8 mouse cellular contexts compared by ENCODE assay signal in genomic region chr19:10013348-10013747, GRCm38 (mm10). TPM values are rescaled to one million over a fixed set of nuclear protein-coding genes. Genes with fewer than 3 reads are reported as not detected.
DNase-seq lines count a peak whose midpoint lies in the region; ATAC-seq and TF ChIP-seq lines count a peak whose summit lies in the region.

No protein-coding gene starts in this region.

- WGBS in hindbrain, embryonic 11.5 days = 49% methylated on average over 3 of the region's 3 CpGs
- 66% methylated on average over 3 of the region's 3 CpGs for WGBS in hindbrain, embryonic 13.5 days
- WGBS in heart, embryonic 11.5 days (ENCODE audit: insufficient replicate concordance) = 18% methylated on average over 3 of the region's 3 CpGs
- WGBS in liver, embryonic 16.5 days (ENCODE audit: insufficient replicate concordance) = 48% methylated on average over 3 of the region's 3 CpGs
- 88% methylated on average over 3 of the region's 3 CpGs for WGBS in thymus, adult 2 months

- H3K36me3 ChIP-seq in hindbrain, embryonic 11.5 days (ENCODE audit: control insufficient read depth, insufficient read depth, low read length) = no peaks in the 10 kb centered on the region
- H3K36me3 ChIP-seq in hindbrain, embryonic 13.5 days = no peaks in the 10 kb centered on the region
- no peaks in the 10 kb centered on the region for H3K36me3 ChIP-seq in heart, embryonic 11.5 days (ENCODE audit: control insufficient read depth, insufficient read depth, low read length)
- peaks cover 2% of the 10 kb centered on the region; the same call in 1 of the 2 replicates for H3K36me3 ChIP-seq in liver, embryonic 16.5 days (ENCODE audit: control insufficient read depth, insufficient read depth)
- no peaks in the 10 kb centered on the region for H3K36me3 ChIP-seq in thymus, adult 2 months (ENCODE audit: control insufficient read depth, insufficient read depth, low read length)

- H3K27ac ChIP-seq in hindbrain, embryonic 11.5 days (ENCODE audit: low read depth, low read length) = peak overlapping the region; percentile 42; the same call in 1 of the 2 replicates
- no peak overlapping the region for H3K27ac ChIP-seq in hindbrain, embryonic 13.5 days
- peak overlapping the region; percentile 94 for H3K27ac ChIP-seq in heart, embryonic 11.5 days (ENCODE audit: low read depth, low read length)
- H3K27ac ChIP-seq in liver, embryonic 16.5 days (ENCODE audit: low read length) = peak overlapping the region; percentile 98
- H3K27ac ChIP-seq in thymus, adult 2 months (ENCODE audit: control insufficient read depth, insufficient read depth, low read length) = no peak overlapping the region

- no peak overlapping the region for H3K4me2 ChIP-seq in hindbrain, embryonic 11.5 days (replicated peaks; ENCODE audit: low read depth, low read length)
- H3K4me2 ChIP-seq in hindbrain, embryonic 13.5 days = no peak overlapping the region
- H3K4me2 ChIP-seq in heart, embryonic 11.5 days = peak overlapping the region; percentile 31
- peak overlapping the region; percentile 65 for H3K4me2 ChIP-seq in liver, embryonic 16.5 days (ENCODE audit: low read depth, low read length)

- H3K9ac ChIP-seq in hindbrain, embryonic 11.5 days (ENCODE audit: low read depth, low read length) = no peak overlapping the region
- H3K9ac ChIP-seq in hindbrain, embryonic 13.5 days = no peak overlapping the region
- peak overlapping the region; percentile 57; the same call in 1 of the 2 replicates for H3K9ac ChIP-seq in heart, embryonic 11.5 days (ENCODE audit: low read depth, low read length)
- peak overlapping the region; percentile 94 for H3K9ac ChIP-seq in liver, embryonic 16.5 days (ENCODE audit: low read depth, low read length)

- DNase-seq in hindbrain, embryonic 11.5 days (ENCODE audit: low spot score) = peak; percentile 20
- peak; percentile 81 for DNase-seq in NIH3T3 (ENCODE audit: low read depth)
- DNase-seq in thymus, adult 2 months = no peak
- no peak for DNase-seq in adrenal gland, adult 2 months
- DNase-seq in thymus, postnatal 14 days = no peak

- no peak for ATAC-seq in hindbrain, embryonic 11.5 days (ENCODE audit: low FRiP score)
- no peak for ATAC-seq in hindbrain, embryonic 13.5 days (ENCODE audit: low FRiP score)
- ATAC-seq in heart, embryonic 11.5 days (replicated peaks; ENCODE audit: insufficient number of reproducible peaks, low FRiP score, low TSS enrichment) = no peak
- no peak for ATAC-seq in liver, embryonic 16.5 days (ENCODE audit: low read depth)

- TF ChIP-seq CTCF in thymus, adult 2 months (IDR thresholded peaks at IDR 0.05; ENCODE audit: borderline replicate concordance, control insufficient read depth, extremely low read depth, insufficient read depth, low read length, poor library complexity) = no peak

- no peak for TF ChIP-seq POLR2A in thymus, adult 2 months (IDR thresholded peaks at IDR 0.05; ENCODE audit: control insufficient read depth, extremely low read depth, insufficient read depth, low read length, poor library complexity)

- no peaks in the 10 kb centered on the region for H3K9me3 ChIP-seq in hindbrain, embryonic 11.5 days (ENCODE audit: control insufficient read depth, low read length)
- no peaks in the 10 kb centered on the region for H3K9me3 ChIP-seq in hindbrain, embryonic 13.5 days
- no peaks in the 10 kb centered on the region for H3K9me3 ChIP-seq in heart, embryonic 11.5 days (replicated peaks; ENCODE audit: control insufficient read depth, low read length)
- H3K9me3 ChIP-seq in liver, embryonic 16.5 days (replicated peaks; ENCODE audit: control insufficient read depth, low read length) = no peaks in the 10 kb centered on the region

- peaks cover 2% of the 10 kb centered on the region; the same call in 1 of the 2 replicates for H3K4me1 ChIP-seq in hindbrain, embryonic 11.5 days (replicated peaks; ENCODE audit: control insufficient read depth, insufficient read depth, low read length)
- peaks cover 13% of the 10 kb centered on the region for H3K4me1 ChIP-seq in hindbrain, embryonic 13.5 days (replicated peaks)
- peaks cover 46% of the 10 kb centered on the region for H3K4me1 ChIP-seq in heart, embryonic 11.5 days (ENCODE audit: control insufficient read depth, insufficient read depth, low read length)
- H3K4me1 ChIP-seq in liver, embryonic 16.5 days (ENCODE audit: control insufficient read depth, low read depth, low read length) = peaks cover 37% of the 10 kb centered on the region
- peaks cover 7% of the 10 kb centered on the region for H3K4me1 ChIP-seq in thymus, adult 2 months (replicated peaks; ENCODE audit: control insufficient read depth, insufficient read depth, low read length)

- H3K4me3 ChIP-seq in hindbrain, embryonic 11.5 days (ENCODE audit: low read depth, low read length) = no peak overlapping the region
- H3K4me3 ChIP-seq in hindbrain, embryonic 13.5 days = no peak overlapping the region
- H3K4me3 ChIP-seq in heart, embryonic 11.5 days (ENCODE audit: low read depth, low read length) = no peak overlapping the region
- H3K4me3 ChIP-seq in liver, embryonic 16.5 days (ENCODE audit: low read depth, low read length) = peak overlapping the region; percentile 80; the same call in 1 of the 2 replicates
- H3K4me3 ChIP-seq in thymus, adult 2 months (ENCODE audit: control insufficient read depth, insufficient read depth, low read length) = no peak overlapping the region

- H3K27me3 ChIP-seq in hindbrain, embryonic 11.5 days (ENCODE audit: control insufficient read depth, insufficient read depth, low read length) = no peaks in the 10 kb centered on the region
- H3K27me3 ChIP-seq in hindbrain, embryonic 13.5 days = no peaks in the 10 kb centered on the region
- H3K27me3 ChIP-seq in heart, embryonic 11.5 days (ENCODE audit: control insufficient read depth, insufficient read depth, low read length) = no peaks in the 10 kb centered on the region
- H3K27me3 ChIP-seq in liver, embryonic 16.5 days (ENCODE audit: control insufficient read depth, insufficient read depth, low read depth, low read length) = no peaks in the 10 kb centered on the region
- no peaks in the 10 kb centered on the region for H3K27me3 ChIP-seq in thymus, adult 2 months (ENCODE audit: control insufficient read depth, insufficient read depth, low read length)

RNA-seq across cellular contexts. Expression of gene Rab3il1, which starts 11.9 kb away (rescaled TPM):
- 35.7 and 35.9 TPM in 2 replicates for polyA plus RNA-seq in hindbrain, embryonic 11.5 days (2014; fragmentation: Nextera tagmentation; extraction: Ambion mirVana)
- 22.6 and 25.1 TPM in 2 replicates for polyA plus RNA-seq in hindbrain, embryonic 13.5 days (2015; fragmentation: Nextera tagmentation; extraction: Ambion mirVana)
- polyA plus RNA-seq in heart, embryonic 11.5 days (2014; fragmentation: Nextera tagmentation; extraction: Ambion mirVana) = 50.8 and 54.0 TPM in 2 replicates
- polyA plus RNA-seq in liver, embryonic 16.5 days (2015; fragmentation: Nextera tagmentation; extraction: Ambion mirVana) = 236 and 248 TPM in 2 replicates
- polyA plus RNA-seq in thymus, adult 2 months (2012; rRNA removed) = 12.8 and 15.7 TPM in 2 replicates
- 10 to 100 TPM in 1 of 2 experiments, 1 to 10 TPM in 1; 4.1 to 10.3 TPM for total RNA-seq in adrenal gland, adult 2 months (2021)
- polyA plus RNA-seq in adrenal gland, adult 2 months (2012; rRNA removed) = 9.1 and 9.4 TPM in 2 replicates

RNA-seq across cellular contexts. Expression of gene Best1, which starts 11.9 kb away (rescaled TPM):
- 0.91 and 1.1 TPM in 2 replicates for polyA plus RNA-seq in hindbrain, embryonic 11.5 days (2014; fragmentation: Nextera tagmentation; extraction: Ambion mirVana)
- polyA plus RNA-seq in hindbrain, embryonic 13.5 days (2015; fragmentation: Nextera tagmentation; extraction: Ambion mirVana) = 1.5 and 1.7 TPM in 2 replicates
- polyA plus RNA-seq in heart, embryonic 11.5 days (2014; fragmentation: Nextera tagmentation; extraction: Ambion mirVana) = 0.10 and 0.41 TPM in 2 replicates
- polyA plus RNA-seq in liver, embryonic 16.5 days (2015; fragmentation: Nextera tagmentation; extraction: Ambion mirVana) = 0.13 and 0.14 TPM in 2 replicates
- 0.31 and 0.33 TPM in 2 replicates for polyA plus RNA-seq in thymus, adult 2 months (2012; rRNA removed)
- total RNA-seq in adrenal gland, adult 2 months (2021) = under 1 TPM; 0.17 to 0.62 TPM
- polyA plus RNA-seq in adrenal gland, adult 2 months (2012; rRNA removed) = 0.16 and 0.46 TPM in 2 replicates

RNA-seq across cellular contexts. Expression of gene Fads3, which starts 28.0 kb away (rescaled TPM):
- 5.7 and 5.8 TPM in 2 replicates for polyA plus RNA-seq in hindbrain, embryonic 11.5 days (2014; fragmentation: Nextera tagmentation; extraction: Ambion mirVana)
- 15.2 and 18.0 TPM in 2 replicates for polyA plus RNA-seq in hindbrain, embryonic 13.5 days (2015; fragmentation: Nextera tagmentation; extraction: Ambion mirVana)
- polyA plus RNA-seq in heart, embryonic 11.5 days (2014; fragmentation: Nextera tagmentation; extraction: Ambion mirVana) = 15.8 and 17.9 TPM in 2 replicates
- polyA plus RNA-seq in liver, embryonic 16.5 days (2015; fragmentation: Nextera tagmentation; extraction: Ambion mirVana) = 7.3 and 8.6 TPM in 2 replicates
- polyA plus RNA-seq in thymus, adult 2 months (2012; rRNA removed) = 13.6 and 19.9 TPM in 2 replicates
- total RNA-seq in adrenal gland, adult 2 months (2021) = 10 to 100 TPM; 13.3 to 17.6 TPM
- polyA plus RNA-seq in adrenal gland, adult 2 months (2012; rRNA removed) = 57.7 and 61.3 TPM in 2 replicates

RNA-seq across cellular contexts. Expression of gene Fth1, which starts 33.0 kb away (rescaled TPM):
- 1,301 and 1,416 TPM in 2 replicates for polyA plus RNA-seq in hindbrain, embryonic 11.5 days (2014; fragmentation: Nextera tagmentation; extraction: Ambion mirVana)
- 1,535 and 1,618 TPM in 2 replicates for polyA plus RNA-seq in hindbrain, embryonic 13.5 days (2015; fragmentation: Nextera tagmentation; extraction: Ambion mirVana)
- 1,994 and 2,294 TPM in 2 replicates for polyA plus RNA-seq in heart, embryonic 11.5 days (2014; fragmentation: Nextera tagmentation; extraction: Ambion mirVana)
- polyA plus RNA-seq in liver, embryonic 16.5 days (2015; fragmentation: Nextera tagmentation; extraction: Ambion mirVana) = 3,514 and 3,691 TPM in 2 replicates
- 2,238 and 2,885 TPM in 2 replicates for polyA plus RNA-seq in thymus, adult 2 months (2012; rRNA removed)
- total RNA-seq in adrenal gland, adult 2 months (2021) = 1,000 to 10,000 TPM; 3,718 to 3,915 TPM
- 39,639 and 47,224 TPM in 2 replicates for polyA plus RNA-seq in adrenal gland, adult 2 months (2012; rRNA removed)

Comparison
In these comparisons a context has a peak if more than half of its experiments do, and no peak if none do; other contexts are left out.
1. H3K27ac ChIP-seq: peak in hindbrain, embryonic 11.5 days (single experiment), heart, embryonic 11.5 days (single experiment) and liver, embryonic 16.5 days (single experiment); none in hindbrain, embryonic 13.5 days (single experiment) and thymus, adult 2 months (single experiment).
2. DNase-seq: peak in hindbrain, embryonic 11.5 days (single experiment) and NIH3T3 (single experiment); none in thymus, adult 2 months (single experiment), adrenal gland, adult 2 months (single experiment) and thymus, postnatal 14 days (single experiment).
3. H3K4me2 ChIP-seq: peak in heart, embryonic 11.5 days (single experiment) and liver, embryonic 16.5 days (single experiment); none in hindbrain, embryonic 11.5 days (single experiment) and hindbrain, embryonic 13.5 days (single experiment).
4. H3K9ac ChIP-seq: peak in heart, embryonic 11.5 days (single experiment) and liver, embryonic 16.5 days (single experiment); none in hindbrain, embryonic 11.5 days (single experiment) and hindbrain, embryonic 13.5 days (single experiment).